Mouse (Mus musculus) skeletal muscle tissue, adult 2 months (tissue): ENCODE measurements around the gene Arhgef40.

Source experiments
- DNase-seq: peaks from one replicate; pipeline ENCODE4 v3.0.0-alpha.2; 2012; ENCODE audit warnings: low read depth, low spot score

Gene Arhgef40

GRCm38 (mm10) chr14:51984247-51985231 is at the start of gene Arhgef40:
TSS of gene Arhgef40 (plus strand) at chr14:51984719.
- DNase-seq = no peak

- no peak for DNase-seq
These were observed 45.5 kb upstream of the Arhgef40 start for GRCm38 (mm10) chr14:51939005-51939404.

DNA sequence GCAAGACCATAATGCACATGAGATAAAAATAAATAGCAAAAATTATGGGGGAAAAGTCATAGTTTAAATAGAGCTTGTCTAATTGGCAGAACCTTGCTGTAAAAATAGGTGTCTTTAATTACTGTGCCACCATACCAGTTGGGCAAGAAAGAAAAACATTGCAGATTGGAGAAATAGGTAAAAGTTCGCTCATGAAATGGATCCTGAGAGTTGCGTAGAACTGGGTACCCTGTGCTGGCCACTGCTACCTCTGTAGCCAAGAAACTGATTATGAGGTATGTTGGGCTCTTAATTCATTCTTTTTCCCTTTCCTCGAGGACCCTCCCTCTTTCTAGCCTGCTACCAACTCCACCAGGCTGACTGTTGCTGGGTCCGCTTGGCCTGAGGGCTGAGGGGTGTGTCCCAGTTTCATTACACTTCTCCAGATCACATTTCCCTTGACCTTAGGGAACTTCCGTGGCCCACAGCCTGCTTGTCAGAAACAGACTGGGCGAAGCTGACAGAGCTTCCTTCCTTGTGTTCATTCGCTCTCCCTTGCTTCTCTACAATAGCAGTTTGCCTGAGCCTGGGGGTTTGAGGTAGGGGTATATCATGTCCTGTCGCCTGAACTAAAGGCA is 43.5 kb upstream of the Arhgef40 start:
- DNase-seq = peak; percentile 69

DNA sequence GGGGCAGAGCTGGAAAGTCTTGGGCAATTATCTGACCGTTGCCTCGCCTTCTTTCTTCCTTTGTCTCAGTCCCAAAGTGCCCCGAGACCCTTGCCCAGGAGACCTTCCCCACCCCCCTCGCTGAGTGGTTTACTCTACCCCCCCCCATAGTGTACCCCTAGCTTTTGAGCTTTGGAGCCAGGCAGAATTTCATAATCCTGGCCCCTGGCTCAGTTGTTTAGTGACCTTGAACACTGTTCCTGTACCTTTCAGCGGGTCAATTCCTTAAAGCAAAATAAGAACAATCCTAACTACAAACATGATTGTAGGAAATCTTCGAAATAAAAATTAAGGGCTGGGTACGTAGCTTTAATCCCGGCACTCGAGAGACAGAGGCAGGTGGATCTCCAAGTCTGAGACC is 42.9 kb upstream of the Arhgef40 start:
- no peak for DNase-seq

DNA sequence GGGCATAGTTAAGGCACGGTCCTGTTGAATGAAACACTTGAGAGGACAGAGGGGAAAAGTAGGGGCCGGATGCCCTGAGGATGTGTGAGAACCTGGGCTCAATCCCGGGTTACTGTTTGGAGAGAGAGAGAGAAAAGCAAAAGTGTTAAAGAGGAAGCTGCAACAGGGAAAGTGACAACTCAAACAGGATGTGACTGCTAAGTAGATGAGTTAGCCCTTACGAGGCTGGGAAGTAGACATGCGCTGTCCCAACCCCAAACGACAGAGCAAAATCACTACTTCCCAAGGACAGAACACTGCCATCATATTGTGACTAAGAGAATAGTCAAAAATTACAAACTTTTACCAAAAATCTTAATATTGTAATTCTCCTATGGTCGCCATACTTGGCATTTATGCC is 42.3 kb upstream of the Arhgef40 start:
- DNase-seq = no peak

DNA sequence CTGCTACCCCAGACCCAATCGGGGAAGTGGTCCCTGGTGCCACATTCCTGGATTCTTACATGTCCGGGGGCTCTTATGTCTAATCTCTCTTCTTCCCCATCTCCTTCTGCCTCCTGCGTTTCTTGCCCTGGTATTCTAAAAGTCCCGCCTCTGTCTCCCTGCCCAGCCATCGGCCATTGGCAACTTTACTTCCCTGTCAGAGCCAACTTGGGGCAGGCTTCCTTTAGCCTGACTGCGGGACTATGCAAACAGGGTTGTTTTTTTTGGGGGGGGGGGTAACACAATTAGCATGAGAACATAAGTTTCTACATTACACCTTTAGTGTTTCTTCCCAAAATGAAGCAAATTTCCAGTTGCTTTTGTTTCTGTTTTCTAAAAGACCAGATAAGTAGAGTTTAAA is 41.2 kb upstream of the Arhgef40 start:
- DNase-seq = no peak

DNA sequence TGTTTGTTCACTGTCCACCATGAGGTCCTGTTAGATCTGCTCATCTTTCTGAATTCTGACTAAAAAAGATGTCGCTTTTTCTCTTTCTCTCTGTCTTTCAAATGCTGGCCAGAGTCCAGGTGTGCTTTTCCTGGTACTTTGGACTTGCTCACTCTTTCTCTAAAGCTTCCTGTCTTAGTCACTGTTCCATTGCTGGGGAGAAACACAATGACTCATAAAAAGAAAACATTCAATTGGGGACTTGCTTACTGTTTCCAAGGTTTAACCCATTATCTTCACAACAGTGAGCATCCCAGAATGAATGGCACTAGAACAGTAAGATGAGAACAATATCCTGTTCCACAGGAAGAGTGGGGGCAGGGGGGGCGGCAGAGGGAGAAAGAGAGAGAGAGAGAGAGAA is 24.2 kb upstream of the Arhgef40 start:
- no peak for DNase-seq

GRCm38 (mm10) chr14:51967400-51967799 is 17.1 kb upstream of the Arhgef40 start:
- DNase-seq = no peak

DNA sequence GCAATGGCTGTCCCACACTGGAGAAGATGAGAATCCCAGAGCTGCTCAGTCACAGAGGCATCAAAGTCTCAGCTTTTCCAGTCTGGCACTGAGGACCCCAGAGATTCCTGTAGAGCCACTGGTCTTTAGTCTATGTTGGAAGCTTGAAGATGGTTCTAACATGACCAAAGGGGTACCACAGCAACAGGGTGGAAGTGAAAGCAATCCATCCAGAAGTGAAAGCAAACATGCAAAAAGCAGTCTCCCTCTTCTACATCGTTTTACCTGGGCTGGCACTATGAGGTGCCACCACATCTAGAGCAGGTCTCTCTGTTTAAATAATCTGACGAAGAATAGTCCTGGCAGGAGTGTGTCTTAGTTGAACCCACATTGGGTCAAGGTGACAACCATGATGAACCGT is 5.3 kb upstream of the Arhgef40 start:
- DNase-seq = no peak

DNA sequence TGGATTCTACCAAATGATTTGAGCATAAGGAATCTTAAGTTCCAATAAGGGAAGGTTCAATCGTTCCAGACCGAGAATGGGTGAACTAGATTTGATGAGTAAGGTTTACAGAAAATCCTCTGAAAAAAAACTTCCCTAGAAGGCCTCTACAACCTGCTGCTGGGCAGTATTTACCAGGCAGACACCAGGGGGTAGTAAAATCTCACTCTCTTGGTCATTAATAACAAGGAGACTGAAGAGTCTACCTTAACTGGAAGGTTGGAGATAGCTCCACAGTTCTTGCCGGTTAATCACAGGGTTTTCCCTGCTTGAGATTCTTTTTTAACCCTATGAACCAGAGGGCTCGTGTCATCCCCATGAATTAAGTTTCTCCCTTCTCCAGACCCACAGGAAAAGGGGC is 1.3 kb upstream of the Arhgef40 start:
- DNase-seq = no peak

GRCm38 (mm10) chr14:51983855-51984246 is 668 bp upstream of the Arhgef40 start:
- no peak for DNase-seq

DNA sequence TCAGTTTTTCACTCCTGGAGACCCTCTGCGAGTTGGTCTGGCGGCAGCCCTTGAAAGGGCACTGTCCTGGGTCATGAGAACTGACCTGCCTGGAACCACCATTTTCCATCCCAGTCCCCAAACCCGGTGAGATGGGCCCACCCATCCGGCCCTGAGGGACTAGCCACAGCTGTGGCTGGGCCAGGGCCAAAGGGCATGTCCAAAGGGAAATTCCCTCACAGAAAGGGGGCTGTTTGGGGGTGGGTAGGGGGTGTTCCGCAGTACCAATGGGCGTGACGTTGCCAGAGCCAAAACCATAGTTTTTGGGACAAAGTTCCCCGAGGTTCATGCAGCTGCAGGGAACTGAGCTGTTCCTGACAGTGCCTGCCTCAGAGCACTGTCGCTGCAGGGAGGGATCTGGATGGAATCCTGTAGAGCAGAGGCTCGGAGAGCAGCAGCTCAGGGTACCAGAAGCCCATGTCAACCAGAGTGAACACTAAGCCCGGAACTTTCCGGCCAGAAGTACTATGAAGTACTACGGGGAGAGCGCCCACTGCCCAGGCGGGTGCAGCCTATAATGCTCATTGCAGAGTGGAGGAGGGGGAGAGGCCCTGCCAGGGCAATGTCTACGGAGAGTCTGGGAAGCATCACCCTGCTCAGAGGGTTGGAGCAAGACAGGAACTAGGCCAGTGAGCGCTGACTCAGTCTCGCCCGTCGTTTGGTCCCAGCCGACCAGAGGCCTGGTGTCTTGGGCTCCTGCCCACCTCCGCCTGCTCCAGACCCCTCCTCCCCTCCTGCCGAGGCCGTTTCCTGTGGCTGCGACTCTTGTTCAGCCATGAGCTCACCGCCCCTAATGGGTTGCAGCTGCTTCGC is 1.0 kb downstream of the Arhgef40 start:
- DNase-seq = peak; percentile 85

DNA sequence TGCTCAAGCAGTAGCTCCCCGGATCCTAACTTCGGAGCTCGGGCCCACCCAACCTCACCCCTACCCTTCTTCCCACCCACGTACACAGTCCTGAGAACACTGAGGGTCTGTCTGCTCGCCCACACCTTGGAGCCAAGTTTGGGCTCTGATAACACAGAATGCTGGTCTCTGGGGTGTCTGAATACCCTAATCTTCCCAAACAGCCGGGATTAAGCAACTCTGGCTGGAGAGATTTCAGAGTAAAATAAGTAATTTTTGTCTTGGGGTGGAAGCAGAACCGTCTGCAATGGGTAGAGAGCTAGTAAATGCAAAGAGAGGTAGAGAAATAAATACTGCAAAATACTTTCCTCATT is 1.6 kb downstream of the Arhgef40 start:
- DNase-seq = no peak

GRCm38 (mm10) chr14:51987177-51987576 is 2.7 kb downstream of the Arhgef40 start:
- DNase-seq = no peak

GRCm38 (mm10) chr14:51988731-51989130 is 4.2 kb downstream of the Arhgef40 start:
- DNase-seq = no peak

DNA sequence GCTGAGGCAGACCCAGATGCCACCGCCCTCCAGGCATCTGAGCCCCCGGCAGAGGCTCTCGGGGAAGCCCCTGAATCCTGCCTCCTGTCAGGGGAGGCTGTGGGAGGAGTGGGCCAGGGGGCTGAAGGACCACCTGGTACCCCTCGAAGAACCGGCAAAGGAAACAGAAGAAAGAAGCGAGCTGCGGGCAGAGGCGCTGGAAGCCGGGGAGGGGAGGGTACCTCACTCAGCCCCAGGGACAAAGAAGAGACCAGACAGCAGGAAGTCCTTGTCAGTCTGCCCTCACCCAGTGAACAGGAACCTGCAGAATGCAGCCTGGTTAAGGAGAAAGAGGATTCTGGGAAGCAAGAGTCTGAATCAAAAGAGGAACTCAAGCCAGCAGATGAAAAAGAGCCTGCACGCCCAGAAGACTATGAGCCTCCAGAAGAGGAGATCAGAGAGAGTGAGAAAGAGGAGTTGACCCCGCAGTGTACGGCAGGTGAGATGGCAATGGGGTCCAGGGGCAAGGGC is 5.0 kb downstream of the Arhgef40 start:
- no peak for DNase-seq

DNA sequence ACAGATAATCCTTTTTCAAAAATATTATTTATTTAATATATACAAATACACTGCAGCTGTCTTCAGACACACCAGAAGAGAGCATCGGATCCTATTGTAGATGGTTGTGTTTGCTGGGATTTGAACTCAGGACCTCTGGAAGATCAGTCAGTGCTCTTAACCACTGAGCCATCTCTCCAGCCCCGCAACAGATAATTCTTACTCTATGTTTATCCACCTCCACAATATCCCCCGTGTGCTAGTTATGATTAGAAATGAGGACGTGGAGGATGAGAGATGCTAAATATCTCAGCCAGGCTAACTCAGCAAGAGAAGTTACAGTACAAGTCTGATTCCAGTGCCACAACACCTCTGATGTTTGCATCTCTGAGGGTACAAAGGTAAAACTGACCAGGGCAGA is 9.9 kb downstream of the Arhgef40 start:
- no peak for DNase-seq

DNA sequence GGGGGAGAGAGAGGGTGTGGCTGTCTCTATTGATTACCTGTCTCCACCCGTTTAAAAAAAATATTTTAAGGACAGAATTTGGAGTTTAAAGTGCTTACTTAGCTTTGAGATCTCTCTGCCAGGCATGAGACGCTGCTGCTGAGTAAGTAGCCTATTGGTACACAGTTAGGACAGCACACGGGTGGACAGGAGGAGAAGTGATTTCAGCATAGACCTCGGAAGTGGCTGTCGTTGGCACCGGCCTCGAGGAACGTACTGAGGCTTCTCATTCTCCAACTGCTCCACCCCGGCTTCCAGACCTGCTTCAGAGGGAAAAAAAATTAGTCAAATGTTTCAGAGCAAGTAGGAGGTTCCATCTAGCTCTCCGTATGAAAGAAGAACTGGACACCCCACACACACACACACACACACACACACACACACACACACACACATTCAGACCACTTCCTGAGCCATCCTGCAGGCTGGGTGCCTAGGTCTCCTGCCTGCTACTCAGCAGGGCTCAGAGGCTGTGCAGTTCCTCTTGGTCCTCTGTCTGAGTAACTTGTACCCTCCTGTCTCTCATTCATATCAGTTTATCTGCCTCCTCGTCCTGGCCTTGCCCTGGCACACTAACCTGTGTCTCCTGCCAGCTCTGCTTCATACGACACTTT is 10.8 kb downstream of the Arhgef40 start:
- no peak for DNase-seq

DNA sequence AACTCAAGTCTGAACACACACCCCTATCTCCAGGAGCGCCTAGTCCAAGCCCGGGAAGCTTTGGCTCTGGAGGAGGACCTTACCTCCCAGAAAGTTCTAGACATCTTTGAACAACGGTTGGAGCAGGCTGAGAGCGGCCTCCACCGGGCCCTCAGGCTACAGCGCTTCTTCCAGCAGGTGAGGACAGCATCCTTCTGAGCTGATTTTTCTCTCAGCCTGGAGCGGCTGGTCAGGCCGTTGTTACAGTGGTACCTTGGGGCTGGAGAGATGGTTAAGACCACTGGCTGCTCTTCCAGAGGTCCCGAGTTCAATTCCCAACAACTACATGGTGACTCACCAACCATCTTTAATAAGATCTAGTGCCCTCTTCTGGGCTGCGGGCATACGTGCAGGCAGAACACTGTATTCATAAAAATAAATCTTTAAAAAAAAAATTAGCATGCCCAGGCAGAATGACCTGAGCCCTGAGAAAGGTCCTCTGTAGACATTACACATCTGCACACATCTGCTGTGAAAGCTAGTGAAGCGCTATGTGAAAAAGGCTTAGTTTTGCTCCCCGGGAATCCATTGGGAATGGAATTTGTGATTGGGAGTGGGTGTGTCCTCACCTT is 11.8 kb downstream of the Arhgef40 start:
- DNase-seq = no peak

DNA sequence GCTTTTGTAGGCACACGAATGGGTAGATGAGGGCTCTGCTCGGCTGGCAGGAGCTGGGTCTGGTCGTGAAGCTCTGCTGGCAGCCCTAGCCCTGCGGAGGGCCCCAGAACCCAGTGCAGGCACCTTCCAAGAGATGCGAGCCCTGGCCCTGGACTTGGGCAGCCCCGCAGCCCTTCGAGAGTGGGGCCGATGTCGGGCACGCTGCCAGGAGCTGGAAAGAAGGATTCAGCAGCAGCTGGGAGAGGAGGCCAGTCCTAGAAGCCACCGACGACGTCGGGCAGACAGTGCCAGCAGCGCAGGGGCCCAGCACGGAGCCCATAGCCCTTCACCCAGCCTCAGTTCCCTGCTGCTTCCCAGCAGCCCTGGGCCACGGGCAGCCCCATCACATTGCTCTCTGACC is 12.3 kb downstream of the Arhgef40 start:
- DNase-seq = no peak

- DNase-seq = no peak
These were observed 13.0 kb downstream of the Arhgef40 start for GRCm38 (mm10) chr14:51997483-51997882.
